Mouse (Mus musculus) lung, embryonic 14.5 days (tissue): Measurements from ENCODE around the gene Gpr143. TPM values are rescaled to one million over a fixed set of nuclear protein-coding genes. Genes with fewer than 3 reads are reported as not detected.

Source experiments
- ATAC-seq: fragments of 200-750 bp; cut with Nextera tagmentation; 2 replicates; pipeline ENCODE4 v1.8.0; 2017; ENCODE audit warnings: mild to moderate bottlenecking, moderate TSS enrichment, moderate library complexity; ENCODE audit not compliant: insufficient read depth
- DNase-seq: peaks from one replicate; pipeline ENCODE4 v3.0.0-alpha.2; 2015
- H3K27ac ChIP-seq: fragments of 300-500 bp; sonication (generic); 2 replicates; pipeline ENCODE4 v1.5.1; 2014; ENCODE audit warnings: low read depth, mild to moderate bottlenecking, moderate library complexity
- H3K27me3 ChIP-seq: fragments of 300-500 bp; sonication (generic); 2 replicates; pipeline ENCODE4 v1.6.1; 2014; ENCODE audit warnings: low read length, control low read depth; ENCODE audit not compliant: insufficient read depth
- H3K36me3 ChIP-seq: fragments of 300-500 bp; sonication (generic); 2 replicates; pipeline ENCODE4 v1.6.1; 2014; ENCODE audit warnings: control low read depth; ENCODE audit not compliant: insufficient read depth
- H3K4me1 ChIP-seq: fragments of 300-500 bp; sonication (generic); 2 replicates; pipeline ENCODE4 v1.6.1; 2014; ENCODE audit warnings: antibody characterized with exemption, control low read depth; ENCODE audit not compliant: insufficient read depth
- H3K4me2 ChIP-seq: fragments of 300-500 bp; sonication (generic); 2 replicates; pipeline ENCODE4 v1.6.1; 2014; ENCODE audit warnings: mild to moderate bottlenecking
- H3K4me3 ChIP-seq: fragments of 300-500 bp; sonication (generic); 2 replicates; pipeline ENCODE4 v1.5.1; 2014; ENCODE audit warnings: low read depth, low read length
- H3K9ac ChIP-seq: fragments of 300-500 bp; sonication (generic); 2 replicates; pipeline ENCODE4 v1.6.1; 2014
- H3K9me3 ChIP-seq: fragments of 300-500 bp; sonication (generic); 2 replicates; pipeline ENCODE4 v1.6.1; 2016; ENCODE audit warnings: low read depth, low read length, control low read depth
- CTCF ChIP-seq: IDR thresholded peaks from 2 replicates; pipeline ENCODE4 v1.5.1; 2016; ENCODE audit warnings: antibody characterized with exemption, low read depth
- WGBS: fragments of 180-500 bp; shearing (Covaris S2); extraction: QIAGEN DNeasy Blood & Tissue Kit; methylation state at CpG from one replicate; pipeline ENCODE4 v1.1.7; 2014; 5-methylcytosine and 5-hydroxymethylcytosine counted together
- polyA plus RNA-seq: library from polyadenylated mRNA; unstranded; fragments of >200 nt; fragmentation: Nextera tagmentation; extraction: Ambion mirVana; gene quantifications from 2 replicates; pipeline ENCODE4 v1.2.1, GENCODE M21; 2014

The Gpr143 gene
- 0.24 and 0.47 TPM in 2 replicates for polyA plus RNA-seq

- Histone ChIP-seq H3K27ac (no peak within 1 kb of the TSS), H3K4me2 (peak within 1 kb of the TSS; percentile 54), H3K9ac (no peak within 1 kb of the TSS), H3K9me3 (no peaks in the 10 kb centered on the region), H3K4me1 (no peaks in the 10 kb centered on the region), H3K36me3 (no peaks in the 10 kb centered on the region), H3K4me3 (peak within 1 kb of the TSS; percentile 22; the same call in 1 of the 2 replicates), H3K27me3 (no peaks in the 10 kb centered on the region)
- ATAC-seq (peak; percentile 60; the same call in 1 of the 2 replicates), DNase-seq (peak; percentile 24)
- 20% methylated on average over 25 of the region's 26 CpGs for WGBS
- TF ChIP-seq CTCF, result no peak
Observed at GRCm38 (mm10) chrX:152781720-152782403, at the start of gene Gpr143. TSS of gene Gpr143 (plus strand) at chrX:152781921.

GRCm38 (mm10) chrX:152735283-152735682, 46.4 kb upstream of the Gpr143 start:
- Histone ChIP-seq H3K27ac (no peak overlapping the region), H3K36me3 (no peaks in the 10 kb centered on the region), H3K9me3 (no peaks in the 10 kb centered on the region), H3K27me3 (no peaks in the 10 kb centered on the region), H3K4me3 (no peak overlapping the region), H3K9ac (no peak overlapping the region), H3K4me2 (no peak overlapping the region), H3K4me1 (no peaks in the 10 kb centered on the region)
- no peak for ATAC-seq
- no peak for TF ChIP-seq CTCF
- no peak for DNase-seq

DNA sequence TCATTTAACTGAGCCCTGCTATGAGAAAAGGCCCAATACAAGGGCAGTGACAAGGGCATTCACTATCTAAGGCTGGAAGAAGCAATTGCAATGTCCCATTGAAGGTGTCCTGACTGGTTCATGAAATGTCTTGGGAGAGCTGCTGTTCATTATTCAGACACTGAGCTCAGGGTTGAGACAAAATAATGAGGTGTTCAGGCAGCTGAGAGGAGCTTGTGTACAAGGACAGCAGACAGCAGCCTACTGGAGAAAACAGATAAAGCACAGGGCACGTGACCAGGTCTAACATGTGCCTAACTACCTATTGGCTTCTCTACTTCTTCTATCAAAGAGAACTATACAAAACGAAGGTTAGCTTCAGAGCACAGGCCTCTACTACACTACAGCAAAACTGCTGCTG, 43.5 kb upstream of the Gpr143 start:
- Histone ChIP-seq H3K4me3 (no peak overlapping the region), H3K27me3 (no peaks in the 10 kb centered on the region), H3K36me3 (no peaks in the 10 kb centered on the region), H3K4me2 (no peak overlapping the region), H3K9me3 (no peaks in the 10 kb centered on the region), H3K4me1 (no peaks in the 10 kb centered on the region), H3K9ac (no peak overlapping the region), H3K27ac (peak overlapping the region; percentile 46; the same call in 1 of the 2 replicates)
- ATAC-seq, result peak; percentile 42; the same call in 1 of the 2 replicates
- no peak for TF ChIP-seq CTCF
- 43% methylated on average over 2 of the region's 2 CpGs for WGBS
- peak; percentile 3 for DNase-seq

- WGBS, result 53% methylated on average over 4 of the region's 4 CpGs
- H3K4me1 ChIP-seq, result no peaks in the 10 kb centered on the region
- no peak overlapping the region for H3K4me3 ChIP-seq
- ATAC-seq (peak; percentile 74), DNase-seq (peak; percentile 24)
- H3K4me2 ChIP-seq, result no peak overlapping the region
- H3K9ac ChIP-seq, result no peak overlapping the region
- no peak for TF ChIP-seq CTCF
- no peaks in the 10 kb centered on the region for H3K36me3 ChIP-seq
- H3K27me3 ChIP-seq, result no peaks in the 10 kb centered on the region
- H3K9me3 ChIP-seq, result no peaks in the 10 kb centered on the region
- peak overlapping the region; percentile 33; the same call in 1 of the 2 replicates for H3K27ac ChIP-seq
Observed at GRCm38 (mm10) chrX:152738759-152739368, 42.9 kb upstream of the Gpr143 start.

DNA sequence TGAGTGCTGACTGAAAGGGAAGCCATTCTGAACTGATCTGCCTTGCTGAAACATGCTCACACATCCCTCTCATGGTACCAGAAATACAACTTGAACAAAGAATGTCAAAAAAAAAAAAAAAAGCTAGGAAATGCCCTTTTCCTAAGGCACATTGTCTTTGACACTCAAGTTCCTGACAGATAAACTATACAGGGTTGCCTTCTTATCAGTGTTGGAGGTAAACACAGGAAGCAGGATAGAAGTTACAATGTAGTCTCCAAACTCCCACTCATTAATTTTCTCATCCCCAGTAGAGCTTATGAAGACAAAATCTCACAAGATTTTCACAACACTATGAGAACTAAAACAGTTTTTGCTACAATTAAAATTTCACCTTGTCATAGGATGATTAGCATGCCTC, 38.1 kb upstream of the Gpr143 start:
- no peaks in the 10 kb centered on the region for H3K4me1 ChIP-seq
- no peaks in the 10 kb centered on the region for H3K9me3 ChIP-seq
- H3K27ac ChIP-seq, result no peak overlapping the region
- no peaks in the 10 kb centered on the region for H3K36me3 ChIP-seq
- H3K4me3 ChIP-seq, result no peak overlapping the region
- no peak overlapping the region for H3K9ac ChIP-seq
- ATAC-seq (peak; percentile 47; the same call in 1 of the 2 replicates), DNase-seq (peak; percentile 37)
- H3K27me3 ChIP-seq, result no peaks in the 10 kb centered on the region
- no peak overlapping the region for H3K4me2 ChIP-seq
- TF ChIP-seq CTCF, result no peak

DNA sequence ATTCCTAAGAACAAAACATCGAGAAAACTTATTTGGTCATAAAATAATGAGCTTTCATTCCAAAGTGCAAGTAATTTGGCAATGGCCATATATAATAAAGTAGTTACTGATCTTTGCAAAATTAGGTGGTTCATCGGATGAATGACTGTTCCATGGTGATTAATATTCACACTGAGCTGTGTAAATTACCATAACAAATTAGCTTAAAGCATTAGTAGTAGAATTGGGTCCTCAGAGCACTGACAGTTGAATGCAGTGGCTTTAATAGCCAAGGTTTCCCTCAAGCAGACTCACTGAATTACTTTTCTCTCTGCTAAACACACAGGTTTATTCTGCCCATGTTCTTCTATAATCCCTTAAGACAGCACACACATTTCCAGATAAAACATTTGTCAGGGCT, 35.8 kb upstream of the Gpr143 start:
- no peak for TF ChIP-seq CTCF
- no peaks in the 10 kb centered on the region for H3K4me1 ChIP-seq
- H3K4me3 ChIP-seq, result no peak overlapping the region
- DNase-seq (no peak), ATAC-seq (no peak)
- no peak overlapping the region for H3K27ac ChIP-seq
- WGBS, result 77% methylated on average over 2 of the region's 2 CpGs
- H3K4me2 ChIP-seq, result no peak overlapping the region
- H3K27me3 ChIP-seq, result no peaks in the 10 kb centered on the region
- H3K36me3 ChIP-seq, result no peaks in the 10 kb centered on the region
- H3K9me3 ChIP-seq, result no peaks in the 10 kb centered on the region
- no peak overlapping the region for H3K9ac ChIP-seq

GRCm38 (mm10) chrX:152755819-152756218, 25.9 kb upstream of the Gpr143 start:
- TF ChIP-seq CTCF, result no peak
- no peak for DNase-seq
- WGBS, result 90% methylated on average over 1 of the region's 1 CpGs

More at GRCm38 (mm10) chrX:152755819-152756218, 25.9 kb upstream of the Gpr143 start:
- Histone ChIP-seq H3K27ac (no peak overlapping the region), H3K36me3 (no peaks in the 10 kb centered on the region), H3K27me3 (no peaks in the 10 kb centered on the region), H3K9me3 (no peaks in the 10 kb centered on the region), H3K4me1 (no peaks in the 10 kb centered on the region), H3K9ac (no peak overlapping the region), H3K4me3 (no peak overlapping the region), H3K4me2 (no peak overlapping the region)
- no peak for ATAC-seq
